Mouse (Mus musculus) intestine, postnatal 0 days (tissue): ENCODE measurements at regions not wholly inside any gene's neighbourhood (a gene's known extent, or its start where the extent isn't known, plus 50 kb on each side); places are given as distances from the start of the nearest gene placed in this dataset.
"Not testable (repeated sequence)": the region's sequence is repeated elsewhere in the genome, so short reads cannot be mapped to it uniquely, and the experiment has no call there.

Experiments
- ATAC-seq: fragments of 200-750 bp; cut with Nextera tagmentation; 2 replicates; pipeline ENCODE4 v1.8.0; 2017; ENCODE audit warnings: mild to moderate bottlenecking, moderate TSS enrichment, moderate library complexity
- H3K27ac ChIP-seq: fragments of 300-500 bp; sonication (generic); 2 replicates; pipeline ENCODE4 v1.5.1; 2014; ENCODE audit warnings: mild to moderate bottlenecking, low read depth, low read length, moderate library complexity
- H3K27me3 ChIP-seq: fragments of 300-500 bp; sonication (generic); replicated peaks from 2 replicates; pipeline ENCODE4 v1.6.1; 2014; ENCODE audit warnings: low read length, mixed read lengths; ENCODE audit not compliant: control insufficient read depth, insufficient read depth
- H3K36me3 ChIP-seq: fragments of 300-500 bp; sonication (generic); 2 replicates; pipeline ENCODE4 v1.6.1; 2014; ENCODE audit warnings: mild to moderate bottlenecking, moderate library complexity; ENCODE audit not compliant: control insufficient read depth, insufficient read depth
- H3K4me1 ChIP-seq: fragments of 300-500 bp; sonication (generic); replicated peaks from 2 replicates; pipeline ENCODE4 v1.6.1; 2014; ENCODE audit warnings: antibody characterized with exemption, low read length, mixed read lengths; ENCODE audit not compliant: control insufficient read depth, insufficient read depth
- H3K4me2 ChIP-seq: fragments of 300-500 bp; sonication (generic); replicated peaks from 2 replicates; pipeline ENCODE4 v1.6.1; 2014; ENCODE audit warnings: low read depth, mild to moderate bottlenecking, moderate library complexity
- H3K4me3 ChIP-seq: fragments of 300-500 bp; sonication (generic); 2 replicates; pipeline ENCODE4 v1.5.1; 2014; ENCODE audit warnings: low read depth, low read length
- H3K9ac ChIP-seq: fragments of 300-500 bp; sonication (generic); 2 replicates; pipeline ENCODE4 v1.6.1; 2014; ENCODE audit warnings: mild to moderate bottlenecking, low read depth, low read length
- H3K9me3 ChIP-seq: fragments of 300-500 bp; sonication (generic); 2 replicates; pipeline ENCODE4 v1.6.1; 2016; ENCODE audit warnings: mixed run types; ENCODE audit not compliant: control insufficient read depth
- CTCF ChIP-seq: sonication (generic); IDR thresholded peaks from 2 replicates; pipeline ENCODE4 v1.5.1; 2016; ENCODE audit warnings: low read depth, mild to moderate bottlenecking, control low read depth, antibody characterized with exemption, moderate library complexity
- WGBS: fragments of 180-500 bp; shearing (Covaris S2); extraction: QIAGEN DNeasy Blood & Tissue Kit; methylation state at CpG from one replicate; pipeline ENCODE4 v1.1.7; 2014; 5-methylcytosine and 5-hydroxymethylcytosine counted together

- no peak for TF ChIP-seq CTCF
- Histone ChIP-seq H3K4me1 (no peaks in the 10 kb centered on the region), H3K4me3 (no peak overlapping the region), H3K9ac (no peak overlapping the region), H3K9me3 (no peaks in the 10 kb centered on the region), H3K36me3 (no peaks in the 10 kb centered on the region), H3K27me3 (no peaks in the 10 kb centered on the region), H3K27ac (no peak overlapping the region), H3K4me2 (no peak overlapping the region)
- WGBS: 41% methylated on average over 5 of the region's 5 CpGs
- no peak for ATAC-seq
These were observed 86.8 kb upstream of the Slc25a13 start for GRCm38 (mm10) chr6:6303767-6304166.

GRCm38 (mm10) chr6:6301001-6301510, 84.1 kb upstream of the Slc25a13 start:
- ATAC-seq: no peak
- Histone ChIP-seq H3K4me2 (no peak overlapping the region), H3K36me3 (no peaks in the 10 kb centered on the region), H3K27me3 (no peaks in the 10 kb centered on the region), H3K4me3 (no peak overlapping the region), H3K4me1 (no peaks in the 10 kb centered on the region), H3K9me3 (no peaks in the 10 kb centered on the region), H3K9ac (no peak overlapping the region), H3K27ac (no peak overlapping the region)
- 87% methylated on average over 6 of the region's 6 CpGs for WGBS
- no peak for TF ChIP-seq CTCF

- Histone ChIP-seq H3K9ac (no peak overlapping the region), H3K4me3 (no peak overlapping the region), H3K27me3 (no peaks in the 10 kb centered on the region), H3K4me1 (no peaks in the 10 kb centered on the region), H3K9me3 (no peaks in the 10 kb centered on the region), H3K36me3 (no peaks in the 10 kb centered on the region), H3K27ac (no peak overlapping the region), H3K4me2 (no peak overlapping the region)
- no peak for ATAC-seq
- TF ChIP-seq CTCF: no peak
- 53% methylated on average over 14 of the region's 14 CpGs for WGBS
These were observed 82.2 kb upstream of the Slc25a13 start for GRCm38 (mm10) chr6:6298867-6299852.

GRCm38 (mm10) chr6:6295551-6295950, 78.6 kb upstream of the Slc25a13 start:
- H3K9ac ChIP-seq, H3K36me3 ChIP-seq, ATAC-seq, H3K27ac ChIP-seq, H3K27me3 ChIP-seq, H3K9me3 ChIP-seq, H3K4me2 ChIP-seq, H3K4me3 ChIP-seq, H3K4me1 ChIP-seq: not testable (repeated sequence)
- WGBS: 90% methylated on average over 2 of the region's 2 CpGs

GRCm38 (mm10) chr6:6291781-6292180, 74.8 kb upstream of the Slc25a13 start:
- 67% methylated on average over 3 of the region's 3 CpGs for WGBS
- no peak for ATAC-seq

GRCm38 (mm10) chr6:6290427-6290826, 73.5 kb upstream of the Slc25a13 start:
- no peak overlapping the region for H3K4me2 ChIP-seq
- H3K9me3 ChIP-seq: no peaks in the 10 kb centered on the region
- no peaks in the 10 kb centered on the region for H3K27me3 ChIP-seq
- ATAC-seq: no peak
- no peaks in the 10 kb centered on the region for H3K36me3 ChIP-seq
- 85% methylated on average over 7 of the region's 7 CpGs for WGBS
- H3K4me3 ChIP-seq: no peak overlapping the region
- no peak overlapping the region for H3K27ac ChIP-seq
- no peak overlapping the region for H3K9ac ChIP-seq
- H3K4me1 ChIP-seq: no peaks in the 10 kb centered on the region
- TF ChIP-seq CTCF: no peak

More at GRCm38 (mm10) chr6:6291781-6292180, 74.8 kb upstream of the Slc25a13 start:
- Histone ChIP-seq H3K9me3 (no peaks in the 10 kb centered on the region), H3K27me3 (no peaks in the 10 kb centered on the region), H3K4me1 (no peaks in the 10 kb centered on the region), H3K9ac (no peak overlapping the region), H3K36me3 (no peaks in the 10 kb centered on the region), H3K27ac (no peak overlapping the region), H3K4me3 (no peak overlapping the region), H3K4me2 (no peak overlapping the region)
- no peak for TF ChIP-seq CTCF
